Mouse (Mus musculus) heart, adult 18-20 months (tissue): ENCODE data around the gene Gm9817. TPM values are rescaled to one million over a fixed set of nuclear protein-coding genes. Genes with fewer than 3 reads are reported as not detected.
"Not testable (repeated sequence)": the region's sequence is repeated elsewhere in the genome, so short reads cannot be mapped to it uniquely, and the experiment has no call there.

Experiments
- DNase-seq, 2 experiments: peaks; one replicate each; pipeline ENCODE4 v3.0.0; 2021 to 2022; ENCODE audit warnings: mixed read lengths in 1 of 2
- long read RNA-seq, 2 experiments: library from polyadenylated mRNA; stranded (forward); transcript quantifications; one replicate each; pipeline ENCODE4 v2.0.0; 2021
- total RNA-seq, 2 experiments: library from RNA; stranded (reverse); gene quantifications; 2 replicates each; pipeline ENCODE4 v1.2.3; 2021

Gm9817 gene
- total RNA-seq: under 1 TPM; 0.12 to 0.18 TPM
- long read RNA-seq, experiment 1: 0 reads
- long read RNA-seq, experiment 2: 0 reads

- DNase-seq: not testable (repeated sequence)
These were observed at the start of gene Gm9817 for GRCm38 (mm10) chr13:45078392-45078791. TSS of gene Gm9817 (plus strand) at chr13:45078692.

GRCm38 (mm10) chr13:45029791-45030190 is 48.7 kb upstream of the Gm9817 start:
- DNase-seq: no peak

- DNase-seq: peak; percentile 90 to 91
These were observed 47.7 kb upstream of the Gm9817 start for GRCm38 (mm10) chr13:45030830-45031229.

DNA sequence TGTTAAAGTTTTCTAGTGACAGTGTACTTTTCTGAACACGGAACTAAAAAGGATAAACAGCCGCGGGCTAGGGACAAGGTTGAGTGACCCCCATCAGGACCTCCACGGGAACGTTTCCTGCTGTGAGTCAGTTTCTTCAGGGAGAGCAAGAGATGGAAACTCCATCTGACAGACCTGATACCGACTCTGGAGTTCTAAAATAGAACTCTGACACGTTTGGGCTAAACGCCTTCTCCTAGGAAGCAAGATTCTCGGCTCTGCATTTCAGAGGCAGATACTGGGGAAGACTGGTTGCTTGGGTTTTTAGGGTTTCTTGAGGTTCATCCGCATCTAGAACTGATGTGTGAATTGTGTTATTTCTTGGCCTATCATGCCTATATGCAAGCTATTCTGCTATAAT is 47.2 kb upstream of the Gm9817 start:
- peak in 1 of 2 experiments; percentile 6 for DNase-seq

- DNase-seq: no peak
These were observed 46.7 kb upstream of the Gm9817 start for GRCm38 (mm10) chr13:45031748-45032147.

GRCm38 (mm10) chr13:45032484-45032883 is 46.0 kb upstream of the Gm9817 start:
- DNase-seq: no peak

DNA sequence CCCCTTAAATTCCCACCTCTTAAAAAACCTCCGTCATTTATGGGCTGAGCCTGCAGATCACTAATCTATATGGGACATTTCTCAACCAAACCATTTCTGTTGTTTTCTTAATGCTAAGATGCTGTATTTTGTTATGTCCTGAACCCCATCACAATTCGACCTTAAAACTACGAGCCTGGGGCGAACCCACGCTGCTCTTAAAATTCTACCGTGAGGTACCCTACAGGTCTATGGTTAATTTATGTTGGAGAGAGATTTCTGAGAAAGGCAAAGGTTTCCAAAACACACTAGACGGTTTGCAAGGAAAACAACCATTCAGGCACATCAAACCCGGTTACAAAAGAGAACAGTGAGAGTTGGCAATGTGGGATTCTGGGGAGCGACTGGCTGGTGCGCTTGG is 45.1 kb upstream of the Gm9817 start:
- DNase-seq: no peak

DNA sequence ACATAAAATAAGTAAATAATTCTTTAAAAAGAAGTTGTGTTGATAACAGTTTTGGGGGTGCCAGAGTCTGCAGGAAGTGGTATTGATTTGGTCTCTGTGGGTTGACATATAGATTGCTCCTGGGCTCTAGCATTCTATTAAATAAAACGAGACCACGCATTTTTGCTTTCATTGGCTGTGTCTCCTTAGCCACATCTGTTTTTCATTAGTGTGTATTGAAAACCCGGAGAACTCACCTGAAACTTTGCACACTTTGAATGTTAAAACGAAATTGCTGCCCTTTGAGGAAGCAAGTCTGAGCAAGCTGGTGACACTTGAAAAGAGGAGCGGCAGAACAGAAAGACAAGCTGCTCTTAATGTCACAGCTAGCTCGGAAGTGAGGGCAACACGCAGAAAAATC is 43.7 kb upstream of the Gm9817 start:
- no peak for DNase-seq

DNA sequence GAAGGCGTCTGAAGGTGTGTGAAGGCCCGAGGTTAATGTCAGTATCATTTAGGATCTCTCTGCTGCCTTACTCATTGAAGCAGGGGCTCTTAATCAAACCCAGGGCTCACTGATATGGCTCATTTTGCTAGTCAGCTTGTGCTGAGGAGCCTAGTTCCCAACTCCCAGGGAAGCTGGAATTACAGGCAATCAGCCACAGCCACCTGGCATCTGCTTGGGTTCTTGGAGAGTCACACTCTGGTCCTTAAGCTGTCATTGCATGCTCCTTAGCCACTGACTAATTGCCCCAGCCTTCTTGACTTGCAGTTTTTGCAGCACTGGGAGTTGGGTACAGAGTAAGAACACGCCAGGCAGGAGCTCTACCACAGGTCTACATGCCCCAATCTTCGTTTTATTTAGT is 42.1 kb upstream of the Gm9817 start:
- DNase-seq: no peak

- DNase-seq: no peak
These were observed 38.3 kb upstream of the Gm9817 start for GRCm38 (mm10) chr13:45040195-45040594.

- DNase-seq: no peak
These were observed 37.8 kb upstream of the Gm9817 start for GRCm38 (mm10) chr13:45040741-45041140.

- DNase-seq: no peak
These were observed 35.0 kb upstream of the Gm9817 start for GRCm38 (mm10) chr13:45043466-45043865.

DNA sequence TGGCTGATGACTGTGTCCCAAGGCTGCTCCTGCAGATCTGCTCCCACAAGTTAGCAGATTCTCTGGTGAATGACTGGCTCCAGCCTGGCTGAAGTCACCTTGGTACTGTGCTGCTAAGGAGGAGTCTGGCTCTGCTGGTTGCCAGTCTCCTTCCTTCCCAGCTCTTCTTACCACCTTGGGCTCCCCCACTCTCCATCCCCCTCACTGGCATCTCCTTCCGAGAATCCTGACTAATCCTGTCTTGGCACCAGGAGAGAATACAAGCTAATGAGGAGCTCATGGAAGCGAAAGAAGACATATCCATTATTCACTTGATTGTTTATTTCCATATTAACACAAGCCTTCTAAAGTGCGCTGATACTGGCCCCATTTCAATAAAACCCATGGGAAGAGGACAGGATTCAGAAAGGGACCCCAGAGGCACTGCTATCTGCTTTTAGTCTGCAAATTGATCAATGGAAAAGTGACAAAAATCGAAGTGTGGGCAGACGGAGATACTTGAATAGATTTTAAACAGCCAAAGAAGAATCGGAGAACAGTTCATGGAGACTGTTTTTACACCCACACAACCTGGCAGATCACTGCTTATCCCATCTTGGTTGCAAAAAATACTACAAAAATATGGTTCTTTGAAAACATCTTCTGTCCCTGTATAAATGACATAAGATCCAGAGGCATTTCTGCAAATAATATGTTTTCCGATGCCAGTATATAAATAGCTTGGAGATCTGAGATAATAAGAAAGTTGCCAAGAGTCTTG is 29.1 kb upstream of the Gm9817 start:
- no peak for DNase-seq

- no peak for DNase-seq
These were observed 25.7 kb upstream of the Gm9817 start for GRCm38 (mm10) chr13:45052805-45053204.

DNA sequence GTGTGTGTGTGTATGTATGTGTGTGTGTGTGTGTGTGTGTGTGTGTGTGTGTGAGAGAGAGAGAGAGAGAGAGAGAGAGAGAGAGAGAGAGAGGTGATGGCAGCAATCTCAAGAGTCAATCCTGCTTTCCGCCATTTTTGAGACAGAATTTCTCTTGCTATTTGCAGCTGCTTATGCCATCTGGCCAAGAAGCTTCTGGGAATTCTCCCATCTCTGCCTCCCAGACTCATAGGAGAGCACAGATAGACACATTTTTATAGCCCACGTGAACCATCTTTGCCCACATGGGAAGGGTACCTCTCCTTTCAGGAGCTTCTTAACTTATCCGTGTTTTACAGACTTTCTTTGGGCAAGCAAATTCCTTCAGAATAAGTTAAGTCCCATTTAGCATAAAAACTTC is 24.6 kb upstream of the Gm9817 start:
- no peak for DNase-seq

DNA sequence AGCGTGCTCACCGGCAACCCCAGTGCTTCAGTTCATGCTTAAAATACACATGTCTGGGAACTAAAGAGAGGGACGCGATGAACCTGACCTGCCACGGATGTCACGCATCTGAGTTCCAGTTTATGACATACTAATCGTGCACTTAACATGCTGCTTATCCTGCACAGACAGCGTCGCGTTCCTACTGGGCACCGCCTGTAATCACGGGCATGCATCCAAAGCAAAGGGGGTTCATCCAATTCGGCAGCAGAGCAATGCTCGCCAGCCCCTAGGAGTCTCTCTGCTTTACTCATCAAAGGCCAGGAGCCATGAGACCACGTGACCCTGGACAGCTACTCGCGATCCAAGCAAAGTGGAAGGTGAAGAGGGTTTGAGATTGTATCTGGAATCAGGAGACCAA is 19.3 kb upstream of the Gm9817 start:
- no peak for DNase-seq

GRCm38 (mm10) chr13:45063146-45063545 is 15.3 kb upstream of the Gm9817 start:
- DNase-seq: no peak

DNA sequence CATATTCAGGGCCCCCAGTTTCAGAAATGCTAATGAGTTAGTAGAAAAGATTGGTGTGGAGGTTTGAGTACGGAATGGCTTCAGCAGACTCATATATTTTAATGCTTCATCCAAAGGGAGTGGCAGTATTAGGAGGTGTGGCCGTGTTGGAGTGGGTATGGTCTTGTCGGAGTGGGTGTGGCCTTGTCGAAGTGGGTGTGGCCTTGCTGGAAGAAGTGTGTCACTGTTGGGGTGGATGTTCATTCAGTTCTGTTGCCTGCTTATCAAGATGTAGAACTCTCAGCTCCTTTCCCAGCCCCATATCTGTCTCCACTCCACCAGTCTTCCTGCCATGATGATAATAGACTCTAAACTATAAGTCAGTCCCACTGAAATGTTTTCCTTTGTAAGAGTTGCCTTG is 13.5 kb upstream of the Gm9817 start:
- no peak for DNase-seq

GRCm38 (mm10) chr13:45070366-45070765 is 8.1 kb upstream of the Gm9817 start:
- no peak for DNase-seq

GRCm38 (mm10) chr13:45075012-45075411 is 3.5 kb upstream of the Gm9817 start:
- DNase-seq: no peak

DNA sequence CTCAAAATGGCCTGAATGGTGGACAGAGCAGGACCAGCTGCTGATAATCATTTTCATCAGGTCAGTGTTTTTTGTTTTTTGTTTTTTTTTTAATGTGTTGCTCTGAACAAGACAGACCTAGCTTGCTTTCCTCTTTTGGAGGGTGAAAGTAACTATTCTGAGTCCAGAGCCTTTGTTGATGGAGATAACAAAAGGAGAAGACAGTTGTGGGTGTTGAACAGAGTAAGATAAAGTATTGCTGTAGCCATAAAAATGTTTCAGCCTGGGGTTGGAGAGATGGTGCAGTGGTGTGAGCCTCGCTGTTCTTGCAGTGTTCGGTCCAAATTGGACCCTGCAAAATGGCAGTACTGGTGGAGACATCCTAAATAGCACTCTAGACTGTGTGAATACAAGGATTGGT is 2.8 kb upstream of the Gm9817 start:
- DNase-seq: no peak

GRCm38 (mm10) chr13:45080771-45081170 is 2.3 kb downstream of the Gm9817 start:
- no peak for DNase-seq

- no peak for DNase-seq
These were observed 5.2 kb downstream of the Gm9817 start for GRCm38 (mm10) chr13:45083696-45084095.

- peak; percentile 3 to 33 for DNase-seq
These were observed 10.3 kb downstream of the Gm9817 start for GRCm38 (mm10) chr13:45088796-45089221.
